Mouse (Mus musculus): ENCODE measurements around the gene Apba1. TPM values are rescaled to one million over a fixed set of nuclear protein-coding genes. Genes with fewer than 3 reads are reported as not detected.

The Apba1 gene
- total RNA-seq, 1 experiment: 0.22 TPM

DNA sequence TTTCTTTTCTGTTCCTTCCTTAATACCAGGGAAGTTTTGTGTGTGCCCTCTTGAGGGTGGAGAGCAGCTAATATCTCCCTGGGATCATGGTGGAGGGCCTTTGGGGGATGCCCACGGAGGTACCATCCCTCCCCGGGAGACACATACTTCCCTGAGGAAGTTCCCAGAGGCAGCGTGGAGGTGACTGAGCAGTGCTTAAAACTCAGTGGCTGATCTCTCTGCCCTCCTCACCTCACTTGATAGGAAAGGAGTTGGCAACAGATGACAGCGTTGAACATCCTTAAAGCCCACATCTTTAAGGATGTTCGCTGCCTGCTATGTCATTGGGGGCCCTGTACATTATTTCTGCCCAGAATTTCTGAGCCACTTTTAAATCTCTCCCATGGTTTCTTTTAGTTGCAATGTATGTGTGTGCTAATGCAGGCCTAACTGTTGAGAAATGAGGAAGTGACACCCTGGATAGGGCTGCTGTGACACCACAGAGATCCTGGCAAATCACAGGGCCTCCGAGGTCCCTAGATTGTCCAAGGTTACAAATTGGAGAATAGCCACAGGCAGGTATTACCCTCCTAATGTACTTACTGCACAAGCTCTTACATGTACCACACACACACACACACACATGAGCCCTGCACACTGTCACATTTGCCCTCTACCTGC is 187.5 kb downstream of the Apba1 start:
- H3K4me1 ChIP-seq (ENCODE audit: control insufficient read depth in 2 of 2, insufficient read depth in 2 of 2, low read length in 2 of 2, poor library complexity in 1 of 2): peaks cover 3 to 10% of the 10 kb centered on the region in 2 experiments; a peak in 1 of 4 replicates
- in situ Hi-C loops (cut with MboI; ENCODE audit: low sequenced_read_pairs in 2 of 2, unreplicated experiment in 2 of 2): no loop called here
- no peak overlapping the region for H3K9ac ChIP-seq (ENCODE audit: insufficient read depth, low read depth, low read length, poor library complexity, severe bottlenecking)
- no peaks in the 10 kb centered on the region for H3K9me3 ChIP-seq (ENCODE audit: control insufficient read depth, insufficient read depth, low read depth, low read length)
- no peak for DNase-seq (ENCODE audit: low read depth, low spot score)
- no peak overlapping the region for H3K27ac ChIP-seq (ENCODE audit: insufficient read depth, low read depth, low read length, poor library complexity, severe bottlenecking)
- no peak for TF ChIP-seq HCFC1 (IDR thresholded peaks at IDR 0.05; ENCODE audit: borderline replicate concordance, insufficient read depth, low read length)
- TF ChIP-seq MAFK (IDR thresholded peaks at IDR 0.05; ENCODE audit: insufficient read depth, low read depth, low read length): no peak
- no peak for TF ChIP-seq ZNF384 (IDR thresholded peaks at IDR 0.05; ENCODE audit: low read depth, low read length)
- no peak for TF ChIP-seq ZC3H11A (IDR thresholded peaks at IDR 0.05; ENCODE audit: borderline replicate concordance, low read depth, low read length)
- no peak for TF ChIP-seq CHD2 (IDR thresholded peaks at IDR 0.05; ENCODE audit: low read depth, low read length)
- H3K4me3 ChIP-seq (ENCODE audit: insufficient read depth in 1 of 2, low read depth in 1 of 2, low read length in 2 of 2, poor library complexity in 1 of 2, severe bottlenecking in 1 of 2): no peak overlapping the region
- H3K36me3 ChIP-seq (ENCODE audit: control insufficient read depth, insufficient read depth, low read length, poor library complexity, severe bottlenecking): no peaks in the 10 kb centered on the region

DNA sequence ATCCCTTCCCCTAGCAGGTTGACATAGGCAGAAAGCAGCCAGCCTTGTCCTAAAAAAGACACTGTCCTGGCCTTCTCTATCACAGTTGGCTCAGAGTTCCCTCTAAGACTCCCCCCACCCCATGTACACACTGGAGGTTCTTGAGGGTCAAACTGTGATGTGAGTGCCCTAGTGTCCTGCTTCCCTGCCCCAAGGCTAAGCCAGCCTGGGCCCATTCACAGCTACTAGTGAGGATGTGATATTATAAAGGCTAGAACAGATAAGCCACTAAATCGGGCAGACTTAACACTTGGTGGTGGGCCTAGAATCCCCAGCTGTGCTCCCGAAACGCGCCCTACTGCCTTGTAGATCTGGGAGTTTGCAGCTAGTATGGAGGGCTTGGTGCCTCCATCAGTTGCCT is 188.1 kb downstream of the Apba1 start:
- no peak for DNase-seq (ENCODE audit: low read depth, low spot score)
- no peak overlapping the region for H3K4me3 ChIP-seq (ENCODE audit: insufficient read depth in 1 of 2, low read depth in 1 of 2, low read length in 2 of 2, poor library complexity in 1 of 2, severe bottlenecking in 1 of 2)
- H3K9me3 ChIP-seq (ENCODE audit: control insufficient read depth, insufficient read depth, low read depth, low read length): no peaks in the 10 kb centered on the region
- H3K36me3 ChIP-seq (ENCODE audit: control insufficient read depth, insufficient read depth, low read length, poor library complexity, severe bottlenecking): no peaks in the 10 kb centered on the region
- H3K4me1 ChIP-seq (ENCODE audit: control insufficient read depth in 2 of 2, insufficient read depth in 2 of 2, low read length in 2 of 2, poor library complexity in 1 of 2): peaks cover 3 to 10% of the 10 kb centered on the region in 2 experiments; a peak in 1 of 4 replicates
- TF ChIP-seq ZNF384 (IDR thresholded peaks at IDR 0.05; ENCODE audit: low read depth, low read length) (no peak), MAFK (IDR thresholded peaks at IDR 0.05; ENCODE audit: insufficient read depth, low read depth, low read length) (no peak), CHD2 (IDR thresholded peaks at IDR 0.05; ENCODE audit: low read depth, low read length) (no peak), ZC3H11A (IDR thresholded peaks at IDR 0.05; ENCODE audit: borderline replicate concordance, low read depth, low read length) (no peak), HCFC1 (IDR thresholded peaks at IDR 0.05; ENCODE audit: borderline replicate concordance, insufficient read depth, low read length) (no peak)
- in situ Hi-C loops (cut with MboI; ENCODE audit: low sequenced_read_pairs in 2 of 2, unreplicated experiment in 2 of 2): no loop called here
- no peak overlapping the region for H3K9ac ChIP-seq (ENCODE audit: insufficient read depth, low read depth, low read length, poor library complexity, severe bottlenecking)
- no peak overlapping the region; the same call in 1 of the 2 replicates for H3K27ac ChIP-seq (ENCODE audit: insufficient read depth, low read depth, low read length, poor library complexity, severe bottlenecking)

DNA sequence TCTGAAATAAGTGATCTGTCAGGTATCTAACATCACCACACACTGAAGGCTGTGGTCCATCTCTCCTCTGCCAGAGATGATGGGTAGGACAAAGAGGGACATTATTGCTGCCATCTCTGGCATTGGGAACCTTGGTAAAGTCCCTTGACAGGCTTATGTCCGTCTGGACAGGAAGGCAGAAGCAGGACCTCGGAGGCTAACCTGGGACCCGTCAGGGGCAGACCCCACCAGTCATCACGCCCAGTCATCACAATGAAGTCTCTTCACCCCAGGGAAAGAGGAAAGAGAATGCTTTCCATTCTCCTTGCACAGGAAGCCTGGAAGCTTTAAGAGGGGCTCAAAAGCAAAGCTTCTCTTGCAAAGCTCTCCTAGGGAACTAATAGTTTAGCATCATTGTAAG is 189.2 kb downstream of the Apba1 start:
- Histone ChIP-seq H3K4me3 (ENCODE audit: insufficient read depth in 1 of 2, low read depth in 1 of 2, low read length in 2 of 2, poor library complexity in 1 of 2, severe bottlenecking in 1 of 2) (no peak overlapping the region), H3K27ac (ENCODE audit: insufficient read depth, low read depth, low read length, poor library complexity, severe bottlenecking) (no peak overlapping the region), H3K9me3 (ENCODE audit: control insufficient read depth, insufficient read depth, low read depth, low read length) (no peaks in the 10 kb centered on the region), H3K9ac (ENCODE audit: insufficient read depth, low read depth, low read length, poor library complexity, severe bottlenecking) (no peak overlapping the region), H3K4me1 (ENCODE audit: control insufficient read depth in 2 of 2, insufficient read depth in 2 of 2, low read length in 2 of 2, poor library complexity in 1 of 2) (peaks cover 3 to 10% of the 10 kb centered on the region in 2 experiments; a peak in 1 of 4 replicates), H3K36me3 (ENCODE audit: control insufficient read depth, insufficient read depth, low read length, poor library complexity, severe bottlenecking) (no peaks in the 10 kb centered on the region)
- in situ Hi-C loops (cut with MboI; ENCODE audit: low sequenced_read_pairs in 2 of 2, unreplicated experiment in 2 of 2): no loop called here
- no peak for TF ChIP-seq HCFC1 (IDR thresholded peaks at IDR 0.05; ENCODE audit: borderline replicate concordance, insufficient read depth, low read length)
- TF ChIP-seq ZC3H11A (IDR thresholded peaks at IDR 0.05; ENCODE audit: borderline replicate concordance, low read depth, low read length): no peak
- no peak for TF ChIP-seq CHD2 (IDR thresholded peaks at IDR 0.05; ENCODE audit: low read depth, low read length)
- no peak for TF ChIP-seq ZNF384 (IDR thresholded peaks at IDR 0.05; ENCODE audit: low read depth, low read length)
- TF ChIP-seq MAFK (IDR thresholded peaks at IDR 0.05; ENCODE audit: insufficient read depth, low read depth, low read length): no peak
- DNase-seq (ENCODE audit: low read depth, low spot score): no peak

DNA sequence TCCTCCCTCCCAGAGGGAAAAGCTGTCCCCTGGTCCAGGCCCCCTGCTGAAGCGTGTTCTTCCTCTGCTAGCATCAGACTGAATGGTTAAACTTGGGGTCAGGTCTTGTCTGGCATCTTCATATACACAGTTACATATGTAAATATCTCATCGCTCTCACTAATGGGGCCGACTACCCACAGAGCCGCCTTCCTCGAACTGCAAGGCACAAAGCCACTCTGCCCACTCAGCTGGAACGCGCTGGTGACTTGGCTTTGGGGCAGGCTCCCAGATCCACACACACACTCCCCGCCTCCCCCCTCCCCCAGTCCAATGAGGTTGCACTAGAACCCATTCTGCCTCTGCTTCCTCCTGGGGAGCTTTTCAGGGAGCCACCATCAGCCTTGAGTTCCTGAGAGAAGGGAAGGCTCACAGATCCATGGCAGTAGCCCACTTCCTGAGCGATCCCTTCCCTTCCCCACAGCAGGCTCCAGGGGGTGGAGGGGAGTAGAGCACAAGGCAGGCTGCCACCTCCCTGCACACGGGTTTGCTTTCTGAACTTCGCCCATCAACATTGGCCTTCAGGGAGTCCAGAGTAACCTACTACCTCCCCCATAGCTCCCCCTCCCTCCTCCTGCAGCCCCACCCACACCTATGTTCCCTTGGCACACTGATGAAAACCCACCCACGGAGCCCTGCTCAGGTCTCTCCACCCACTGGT is 189.8 kb downstream of the Apba1 start:
- no peak for TF ChIP-seq MAFK (IDR thresholded peaks at IDR 0.05; ENCODE audit: insufficient read depth, low read depth, low read length)
- TF ChIP-seq ZC3H11A (IDR thresholded peaks at IDR 0.05; ENCODE audit: borderline replicate concordance, low read depth, low read length): no peak
- TF ChIP-seq HCFC1 (IDR thresholded peaks at IDR 0.05; ENCODE audit: borderline replicate concordance, insufficient read depth, low read length): no peak
- no peak for TF ChIP-seq CHD2 (IDR thresholded peaks at IDR 0.05; ENCODE audit: low read depth, low read length)
- TF ChIP-seq ZNF384 (IDR thresholded peaks at IDR 0.05; ENCODE audit: low read depth, low read length): no peak
- in situ Hi-C loops (cut with MboI; ENCODE audit: low sequenced_read_pairs in 2 of 2, unreplicated experiment in 2 of 2): no loop called here
- peaks cover 3 to 10% of the 10 kb centered on the region in 2 experiments; a peak in 1 of 4 replicates for H3K4me1 ChIP-seq (ENCODE audit: control insufficient read depth in 2 of 2, insufficient read depth in 2 of 2, low read length in 2 of 2, poor library complexity in 1 of 2)
- H3K27ac ChIP-seq (ENCODE audit: insufficient read depth, low read depth, low read length, poor library complexity, severe bottlenecking): no peak overlapping the region
- H3K9ac ChIP-seq (ENCODE audit: insufficient read depth, low read depth, low read length, poor library complexity, severe bottlenecking): no peak overlapping the region
- no peaks in the 10 kb centered on the region for H3K36me3 ChIP-seq (ENCODE audit: control insufficient read depth, insufficient read depth, low read length, poor library complexity, severe bottlenecking)
- no peak for DNase-seq (ENCODE audit: low read depth, low spot score)
- no peak overlapping the region for H3K4me3 ChIP-seq (ENCODE audit: insufficient read depth in 1 of 2, low read depth in 1 of 2, low read length in 2 of 2, poor library complexity in 1 of 2, severe bottlenecking in 1 of 2)
- no peaks in the 10 kb centered on the region for H3K9me3 ChIP-seq (ENCODE audit: control insufficient read depth, insufficient read depth, low read depth, low read length)

All from ES-E14 (cell line).